Mouse (Mus musculus) midbrain, embryonic 11.5 days (tissue): ENCODE results near the gene Bcar1. TPM values are rescaled to one million over a fixed set of nuclear protein-coding genes. Genes with fewer than 3 reads are reported as not detected.

ENCODE experiments used
- ATAC-seq: fragments of 200-750 bp; cut with Nextera tagmentation; 2 replicates; pipeline ENCODE4 v1.8.0; 2017; ENCODE audit warnings: moderate TSS enrichment, moderate library complexity; ENCODE audit not compliant: low FRiP score
- DNase-seq: peaks from one replicate; pipeline ENCODE4 v3.0.0; 2015; ENCODE audit warnings: low spot score; ENCODE audit errors: missing footprints
- H3K27ac ChIP-seq: fragments of 300-500 bp; sonication (generic); 2 replicates; pipeline ENCODE4 v1.5.1; 2014; ENCODE audit warnings: low read depth, low read length
- H3K27me3 ChIP-seq: fragments of 300-500 bp; sonication (generic); 2 replicates; pipeline ENCODE4 v1.6.1; 2014; ENCODE audit warnings: mild to moderate bottlenecking, low read length, moderate library complexity, mixed read lengths; ENCODE audit not compliant: control insufficient read depth, insufficient read depth
- H3K36me3 ChIP-seq: fragments of 300-500 bp; sonication (generic); 2 replicates; pipeline ENCODE4 v1.6.1; 2014; ENCODE audit warnings: mild to moderate bottlenecking, low read length, moderate library complexity, mixed read lengths; ENCODE audit not compliant: control insufficient read depth, insufficient read depth
- H3K4me1 ChIP-seq: fragments of 300-500 bp; sonication (generic); 2 replicates; pipeline ENCODE4 v1.6.1; 2014; ENCODE audit warnings: low read length; ENCODE audit not compliant: control insufficient read depth, insufficient read depth
- H3K4me2 ChIP-seq: fragments of 300-500 bp; sonication (generic); 2 replicates; pipeline ENCODE4 v1.6.1; 2014; ENCODE audit warnings: mild to moderate bottlenecking, moderate library complexity
- H3K4me3 ChIP-seq: fragments of 300-500 bp; sonication (generic); 2 replicates; pipeline ENCODE4 v1.5.1; 2014; ENCODE audit warnings: low read depth, low read length
- H3K9ac ChIP-seq: fragments of 300-500 bp; sonication (generic); 2 replicates; pipeline ENCODE4 v1.6.1; 2014; ENCODE audit warnings: low read length
- H3K9me3 ChIP-seq: fragments of 300-500 bp; sonication (generic); 2 replicates; pipeline ENCODE4 v1.6.1; 2016; ENCODE audit warnings: low read length; ENCODE audit not compliant: control insufficient read depth
- WGBS: fragments of 180-500 bp; shearing (Covaris S2); extraction: QIAGEN DNeasy Blood & Tissue Kit; methylation state at CpG from one replicate; pipeline ENCODE4 v1.1.7; 2014; 5-methylcytosine and 5-hydroxymethylcytosine counted together
- polyA plus RNA-seq: library from polyadenylated mRNA; unstranded; fragments of >200 nt; fragmentation: Nextera tagmentation; extraction: Ambion mirVana; gene quantifications from 2 replicates; pipeline ENCODE4 v1.2.1, GENCODE M21; 2014

Bcar1 gene
- polyA plus RNA-seq, 1 experiment from 2014 or later: 42.1 TPM

- Histone ChIP-seq H3K9ac (no peak overlapping the region), H3K4me3 (no peak overlapping the region), H3K9me3 (no peaks in the 10 kb centered on the region), H3K4me2 (no peak overlapping the region), H3K4me1 (no peaks in the 10 kb centered on the region), H3K27me3 (no peaks in the 10 kb centered on the region), H3K27ac (no peak overlapping the region), H3K36me3 (peaks cover 2% of the 10 kb centered on the region; the same call in 1 of the 2 replicates)
- ATAC-seq (no peak), DNase-seq (no peak)
- WGBS: 95% methylated on average over 9 of the region's 9 CpGs
These were observed 28.5 kb upstream of the Bcar1 start for GRCm38 (mm10) chr8:111772083-111772482.

- Histone ChIP-seq H3K36me3 (peaks cover 2% of the 10 kb centered on the region; the same call in 1 of the 2 replicates), H3K4me2 (no peak overlapping the region), H3K9ac (no peak overlapping the region), H3K27me3 (no peaks in the 10 kb centered on the region), H3K4me1 (no peaks in the 10 kb centered on the region), H3K9me3 (no peaks in the 10 kb centered on the region), H3K4me3 (no peak overlapping the region), H3K27ac (no peak overlapping the region)
- DNase-seq (no peak), ATAC-seq (no peak)
- WGBS: 97% methylated on average over 6 of the region's 6 CpGs
These were observed 28.0 kb upstream of the Bcar1 start for GRCm38 (mm10) chr8:111771625-111772020.

GRCm38 (mm10) chr8:111770958-111771624 is 27.5 kb upstream of the Bcar1 start:
- no peak for ATAC-seq
- H3K27me3 ChIP-seq: no peaks in the 10 kb centered on the region
- H3K36me3 ChIP-seq: peaks cover 2% of the 10 kb centered on the region; the same call in 1 of the 2 replicates
- no peaks in the 10 kb centered on the region for H3K9me3 ChIP-seq
- H3K4me1 ChIP-seq: no peaks in the 10 kb centered on the region
- H3K4me3 ChIP-seq: no peak overlapping the region
- H3K9ac ChIP-seq: no peak overlapping the region
- WGBS: 81% methylated on average over 5 of the region's 5 CpGs
- H3K4me2 ChIP-seq: no peak overlapping the region
- no peak overlapping the region for H3K27ac ChIP-seq
- no peak for DNase-seq

- WGBS: 52% methylated on average over 12 of the region's 12 CpGs
- H3K4me1 ChIP-seq: no peaks in the 10 kb centered on the region
- no peak overlapping the region for H3K27ac ChIP-seq
- no peak overlapping the region for H3K9ac ChIP-seq
- H3K4me3 ChIP-seq: no peak overlapping the region
- DNase-seq (no peak), ATAC-seq (peak; percentile 42; the same call in 1 of the 2 replicates)
- H3K27me3 ChIP-seq: no peaks in the 10 kb centered on the region
- H3K36me3 ChIP-seq: peaks cover 2% of the 10 kb centered on the region; the same call in 1 of the 2 replicates
- no peak overlapping the region for H3K4me2 ChIP-seq
- H3K9me3 ChIP-seq: no peaks in the 10 kb centered on the region
These were observed 26.3 kb upstream of the Bcar1 start for GRCm38 (mm10) chr8:111769764-111770428.

- peaks cover under 1% of the 10 kb centered on the region; the same call in 1 of the 2 replicates for H3K36me3 ChIP-seq
- H3K4me1 ChIP-seq: no peaks in the 10 kb centered on the region
- no peak overlapping the region for H3K4me3 ChIP-seq
- H3K4me2 ChIP-seq: no peak overlapping the region
- no peak for DNase-seq
- H3K27me3 ChIP-seq: no peaks in the 10 kb centered on the region
- no peak overlapping the region for H3K27ac ChIP-seq
- WGBS: 50% methylated on average over 15 of the region's 15 CpGs
- H3K9me3 ChIP-seq: no peaks in the 10 kb centered on the region
- no peak for ATAC-seq
- H3K9ac ChIP-seq: no peak overlapping the region
These were observed 25.7 kb upstream of the Bcar1 start for GRCm38 (mm10) chr8:111769296-111769695.

- Histone ChIP-seq H3K36me3 (no peaks in the 10 kb centered on the region), H3K9me3 (no peaks in the 10 kb centered on the region), H3K27ac (no peak overlapping the region), H3K4me2 (no peak overlapping the region), H3K4me3 (no peak overlapping the region), H3K9ac (no peak overlapping the region), H3K27me3 (no peaks in the 10 kb centered on the region), H3K4me1 (no peaks in the 10 kb centered on the region)
- DNase-seq: no peak
- WGBS: 87% methylated on average over 6 of the region's 6 CpGs
- ATAC-seq: no peak
These were observed 25.0 kb upstream of the Bcar1 start for GRCm38 (mm10) chr8:111768651-111769050.

GRCm38 (mm10) chr8:111765616-111766015 is 22.0 kb upstream of the Bcar1 start:
- Histone ChIP-seq H3K4me3 (no peak overlapping the region), H3K27me3 (no peaks in the 10 kb centered on the region), H3K9ac (no peak overlapping the region), H3K4me2 (no peak overlapping the region), H3K4me1 (no peaks in the 10 kb centered on the region), H3K27ac (no peak overlapping the region), H3K9me3 (no peaks in the 10 kb centered on the region), H3K36me3 (no peaks in the 10 kb centered on the region)
- DNase-seq (no peak), ATAC-seq (no peak)
- 80% methylated on average over 4 of the region's 4 CpGs for WGBS

GRCm38 (mm10) chr8:111765096-111765495 is 21.5 kb upstream of the Bcar1 start:
- no peak for ATAC-seq

GRCm38 (mm10) chr8:111760708-111761107 is 17.1 kb upstream of the Bcar1 start:
- DNase-seq: no peak
- no peaks in the 10 kb centered on the region for H3K9me3 ChIP-seq
- no peak overlapping the region for H3K9ac ChIP-seq
- no peak overlapping the region for H3K27ac ChIP-seq
- H3K4me1 ChIP-seq: no peaks in the 10 kb centered on the region
- no peak overlapping the region for H3K4me3 ChIP-seq
- ATAC-seq: no peak
- WGBS: 87% methylated on average over 13 of the region's 13 CpGs
- H3K27me3 ChIP-seq: no peaks in the 10 kb centered on the region
- H3K36me3 ChIP-seq: no peaks in the 10 kb centered on the region
- no peak overlapping the region for H3K4me2 ChIP-seq

More at GRCm38 (mm10) chr8:111765096-111765495, 21.5 kb upstream of the Bcar1 start:
- Histone ChIP-seq H3K4me2 (no peak overlapping the region), H3K9me3 (no peaks in the 10 kb centered on the region), H3K27ac (no peak overlapping the region), H3K4me3 (no peak overlapping the region), H3K36me3 (no peaks in the 10 kb centered on the region), H3K4me1 (no peaks in the 10 kb centered on the region), H3K9ac (no peak overlapping the region), H3K27me3 (no peaks in the 10 kb centered on the region)
- DNase-seq: no peak
- 95% methylated on average over 9 of the region's 9 CpGs for WGBS
